Mouse (Mus musculus): ENCODE measurements around the gene Ndufa11.

DNA sequence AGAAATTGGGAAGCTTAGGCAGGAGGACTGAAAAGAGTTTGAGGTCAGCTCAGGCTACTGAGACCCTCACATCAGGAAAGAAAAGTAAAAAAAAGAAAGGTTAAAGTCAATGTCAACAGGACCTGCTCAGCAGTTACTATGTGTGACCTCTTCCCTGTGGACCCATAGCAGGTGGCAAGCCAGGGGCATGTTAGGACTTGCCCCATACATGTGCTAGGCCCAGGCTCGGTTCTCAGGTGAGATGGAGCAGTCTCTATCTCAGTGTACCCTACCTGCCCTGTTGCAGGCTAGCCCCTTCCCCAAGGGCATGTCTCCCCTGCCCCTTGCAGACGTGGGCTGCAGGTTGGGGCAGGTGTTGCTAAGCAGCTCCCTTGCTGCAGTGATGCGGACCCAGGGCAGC lies 7.9 kb upstream of the Ndufa11 start:
- TF ChIP-seq EP300 (IDR thresholded peaks at IDR 0.05) (no peak), CTCF (IDR thresholded peaks at IDR 0.05) (no peak)

All from lung, postnatal 0 days (tissue).